ENCODE assay signal across 16 mouse cellular contexts in the genomic region with DNA sequence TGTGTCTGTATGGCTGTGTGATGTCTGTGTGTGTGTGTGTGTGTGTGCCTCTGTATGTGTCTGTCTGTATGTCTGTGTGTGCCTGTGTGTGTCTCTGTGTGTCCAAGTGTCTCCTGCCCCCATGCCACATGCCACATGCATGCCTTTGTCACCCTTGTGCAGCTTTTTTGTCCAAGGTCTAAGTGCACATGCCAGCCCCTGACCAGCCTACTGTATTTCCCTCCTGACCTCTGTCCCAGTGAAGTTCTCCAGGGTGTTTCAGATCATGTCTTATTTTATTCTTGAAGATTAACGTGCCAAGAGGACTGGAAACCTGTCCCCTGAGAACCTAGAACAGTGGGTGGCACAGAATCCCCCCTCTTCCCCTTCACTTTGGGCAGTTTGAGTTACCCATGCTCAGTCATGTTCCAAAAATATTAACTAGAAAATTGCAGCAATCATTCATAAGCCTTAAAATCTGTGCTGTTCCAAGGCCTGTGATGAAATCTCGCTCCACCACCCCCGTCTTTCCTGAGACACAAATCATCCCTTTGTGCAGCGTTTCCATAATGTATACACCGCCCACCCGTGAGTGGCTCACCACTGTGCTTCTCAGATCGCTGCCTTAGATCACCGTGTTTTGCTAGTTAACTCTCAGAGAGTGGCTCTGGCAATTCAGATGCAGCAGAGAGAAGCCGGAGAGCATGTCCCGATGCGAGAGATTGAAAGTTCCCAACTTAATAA.
DNase-seq lines count a peak whose midpoint lies in the region; TF ChIP-seq lines count a peak whose summit lies in the region.
"Had no signal": no experiment of that assay in that cellular context is flagged by ENCODE, and none has a peak within 500 bp of the region (broad histone marks: within the 10 kb centered on the region; RNA-seq: fewer than 3 reads in every experiment).

No protein-coding gene starts in this region.

- peak overlapping the region; percentile 54; the same call in 1 of the 2 replicates for H3K27ac ChIP-seq in layer of hippocampus, adult 2 months
- H3K27ac ChIP-seq: embryonic facial prominence, embryonic 12.5 days; hindbrain, embryonic 15.5 days; midbrain, embryonic 13.5 days had no signal

- peak; percentile 54 for DNase-seq in adrenal gland, postnatal 14 days
- no peak for DNase-seq in adrenal gland, adult 8-10 months
- peak; percentile 41 to 66 for DNase-seq in layer of hippocampus, adult 2 months (ENCODE audit: low spot score in 2 of 2)
- DNase-seq in layer of hippocampus, postnatal 25 days (ENCODE audit: extremely low spot score in 1 of 2, low spot score in 1 of 2) = no peak
- DNase-seq in NIH3T3 (ENCODE audit: low read depth) (peak; percentile 69), liver (no peak)
- peak; percentile 71 for DNase-seq in fat pad, adult 2 months (ENCODE audit: extremely low read depth, low read depth, low spot score)
- DNase-seq: cerebellum, adult 8-10 months; forebrain, postnatal 0 days; heart, postnatal 14 days; lung, adult 2 months; lung, postnatal 36 days; thymus, postnatal 4 days had no signal

- no peak for TF ChIP-seq CTCF in layer of hippocampus, adult 2 months (conservative IDR thresholded peaks at IDR 0.05)

- H3K4me3 ChIP-seq in layer of hippocampus, adult 2 months = no peak overlapping the region
- H3K4me3 ChIP-seq: embryonic facial prominence, embryonic 12.5 days; hindbrain, embryonic 15.5 days; midbrain, embryonic 13.5 days had no signal

Comparison
In these comparisons a context has a peak if more than half of its experiments do, and no peak if none do; other contexts are left out.
1. DNase-seq: peak in adrenal gland, postnatal 14 days (single experiment), layer of hippocampus, adult 2 months (2 of 2), NIH3T3 (single experiment) and fat pad, adult 2 months (single experiment); none in adrenal gland, adult 8-10 months (single experiment), layer of hippocampus, postnatal 25 days (0 of 2) and liver (single experiment).